8 mouse cellular contexts compared by ENCODE assay signal in the genomic region with DNA sequence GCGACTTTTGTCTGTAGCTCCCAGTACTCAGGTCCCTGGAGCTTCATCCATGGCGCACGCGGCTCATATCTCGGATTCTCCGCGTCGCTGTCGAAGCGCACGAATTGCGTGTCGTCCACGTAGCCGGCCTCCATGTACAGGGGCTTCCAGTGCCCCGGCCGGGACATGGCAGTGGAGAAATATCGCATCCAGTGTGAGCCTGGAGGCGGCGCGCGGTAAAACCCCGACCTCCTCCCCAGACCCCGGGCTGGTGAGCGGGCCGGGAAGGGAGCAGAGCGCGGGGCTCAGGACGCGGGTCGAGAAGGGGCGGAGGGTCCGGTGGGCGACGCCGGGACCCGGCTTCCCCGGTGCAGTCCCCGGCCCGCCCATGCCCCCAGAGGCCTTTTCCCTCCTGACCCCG. TPM values are rescaled to one million over a fixed set of nuclear protein-coding genes. Genes with fewer than 3 reads are reported as not detected.
DNase-seq lines count a peak whose midpoint lies in the region; ATAC-seq and TF ChIP-seq lines count a peak whose summit lies in the region.

No protein-coding gene starts in this region.

- H3K4me2 ChIP-seq in intestine, embryonic 14.5 days (ENCODE audit: low read length), result peak overlapping the region; percentile 49
- peak overlapping the region; percentile 55 for H3K4me2 ChIP-seq in midbrain, postnatal 0 days (ENCODE audit: low read depth, low read length, poor library complexity, severe bottlenecking)

- H3K9ac ChIP-seq in intestine, embryonic 14.5 days (ENCODE audit: low read length), result no peak overlapping the region
- H3K9ac ChIP-seq in midbrain, postnatal 0 days (replicated peaks; ENCODE audit: low read length, poor library complexity, severe bottlenecking), result 0 out of 2 replicates have a peak overlapping the region, but pooled peaks have one; percentile 24

- no peak for ATAC-seq in intestine, embryonic 14.5 days (replicated peaks; ENCODE audit: low FRiP score, low TSS enrichment, low read depth)
- no peak for ATAC-seq in midbrain, postnatal 0 days (ENCODE audit: low FRiP score)

- H3K27ac ChIP-seq in intestine, embryonic 14.5 days (ENCODE audit: low read depth), result no peak overlapping the region
- H3K27ac ChIP-seq in midbrain, postnatal 0 days (ENCODE audit: low read depth, low read length), result no peak overlapping the region

- no peaks in the 10 kb centered on the region for H3K9me3 ChIP-seq in intestine, embryonic 14.5 days (ENCODE audit: control insufficient read depth, low read length)
- H3K9me3 ChIP-seq in midbrain, postnatal 0 days (ENCODE audit: low read length), result no peaks in the 10 kb centered on the region

- peaks cover 62% of the 10 kb centered on the region for H3K27me3 ChIP-seq in intestine, embryonic 14.5 days (replicated peaks; ENCODE audit: control insufficient read depth, insufficient read depth, low read length)
- peaks cover 13% of the 10 kb centered on the region; the same call in 1 of the 2 replicates for H3K27me3 ChIP-seq in midbrain, postnatal 0 days (ENCODE audit: insufficient read depth, low read length)

- peak overlapping the region; percentile 27 for H3K4me3 ChIP-seq in intestine, embryonic 14.5 days (ENCODE audit: low read depth, low read length)
- H3K4me3 ChIP-seq in midbrain, postnatal 0 days (ENCODE audit: low read depth, low read length), result peak overlapping the region; percentile 31

- under 1% methylated on average over 40 of the region's 41 CpGs for WGBS in intestine, embryonic 14.5 days
- WGBS in midbrain, postnatal 0 days, result under 1% methylated on average over 33 of the region's 41 CpGs

- DNase-seq in kidney, postnatal 4 days, result peak; percentile 12 to 24
- no peak for DNase-seq in kidney, postnatal 25 days
- DNase-seq in embryo, embryonic 9.5 days (ENCODE audit: extremely low spot score), result peak; percentile 33
- DNase-seq in intestine, embryonic 14.5 days (ENCODE audit: low spot score), result no peak
- no peak for DNase-seq in midbrain, postnatal 0 days (ENCODE audit: low spot score)
- DNase-seq in urinary bladder, postnatal 4 days (ENCODE audit: low spot score in 2 of 2), result no peak
- DNase-seq in MN1 (ENCODE audit: low spot score), result no peak
- no peak for DNase-seq in layer of hippocampus, adult 18-20 months (ENCODE audit: low spot score in 2 of 2)

- TF ChIP-seq CTCF in midbrain, postnatal 0 days (IDR thresholded peaks at IDR 0.05), result no peak

- H3K36me3 ChIP-seq in intestine, embryonic 14.5 days (ENCODE audit: control insufficient read depth, insufficient read depth, low read length), result no peaks in the 10 kb centered on the region
- no peaks in the 10 kb centered on the region for H3K36me3 ChIP-seq in midbrain, postnatal 0 days (ENCODE audit: insufficient read depth, low read length)

- no peaks in the 10 kb centered on the region for H3K4me1 ChIP-seq in intestine, embryonic 14.5 days (replicated peaks; ENCODE audit: control insufficient read depth, insufficient read depth, low read length)
- H3K4me1 ChIP-seq in midbrain, postnatal 0 days (ENCODE audit: insufficient read depth, low read length), result no peaks in the 10 kb centered on the region

RNA-seq across cellular contexts. Expression of a gene that starts 15.8 kb away (rescaled TPM):
- 7.9 and 8.2 TPM in 2 replicates for polyA plus RNA-seq in intestine, embryonic 14.5 days (2014; fragmentation: Nextera tagmentation; extraction: Ambion mirVana)
- total RNA-seq in midbrain, postnatal 0 days (2014; rRNA removed), result not detected in 2 replicates
- polyA plus RNA-seq in midbrain, postnatal 0 days (2015; fragmentation: Nextera tagmentation; extraction: Ambion mirVana), result not detected in 2 replicates
- total RNA-seq in layer of hippocampus, adult 18-20 months (2021), result not detected

RNA-seq across cellular contexts. Expression of a gene that starts 37.5 kb away (rescaled TPM):
- polyA plus RNA-seq in intestine, embryonic 14.5 days (2014; fragmentation: Nextera tagmentation; extraction: Ambion mirVana), result 0.13 TPM in 1 of 2 replicates, not detected in the other
- not detected in 2 replicates for total RNA-seq in midbrain, postnatal 0 days (2014; rRNA removed)
- polyA plus RNA-seq in midbrain, postnatal 0 days (2015; fragmentation: Nextera tagmentation; extraction: Ambion mirVana), result not detected in 2 replicates
- total RNA-seq in layer of hippocampus, adult 18-20 months (2021), result not detected

RNA-seq across cellular contexts. Expression of a gene that starts 52.0 kb away (rescaled TPM):
- polyA plus RNA-seq in intestine, embryonic 14.5 days (2014; fragmentation: Nextera tagmentation; extraction: Ambion mirVana), result 156 and 158 TPM in 2 replicates
- 47.7 and 48.5 TPM in 2 replicates for total RNA-seq in midbrain, postnatal 0 days (2014; rRNA removed)
- polyA plus RNA-seq in midbrain, postnatal 0 days (2015; fragmentation: Nextera tagmentation; extraction: Ambion mirVana), result 169 and 187 TPM in 2 replicates
- total RNA-seq in layer of hippocampus, adult 18-20 months (2021), result 10 to 100 TPM; 43.8 to 45.2 TPM

Comparison
In these comparisons a context has a peak if more than half of its experiments do, and no peak if none do; other contexts are left out.
1. DNase-seq: peak in kidney, postnatal 4 days (2 of 2) and embryo, embryonic 9.5 days (single experiment); none in kidney, postnatal 25 days (0 of 2), intestine, embryonic 14.5 days (single experiment), midbrain, postnatal 0 days (single experiment), urinary bladder, postnatal 4 days (0 of 2), MN1 (single experiment) and layer of hippocampus, adult 18-20 months (0 of 2).